Mouse (Mus musculus) midbrain, postnatal 0 days (tissue): ENCODE measurements at regions not wholly inside any gene's neighbourhood (a gene's known extent, or its start where the extent isn't known, plus 50 kb on each side); places are given as distances from the start of the nearest gene placed in this dataset.

Source experiments
- ATAC-seq: fragments of 200-750 bp; cut with Nextera tagmentation; 2 replicates; pipeline ENCODE4 v1.8.0; 2017; ENCODE audit warnings: moderate number of reproducible peaks, mild to moderate bottlenecking, moderate TSS enrichment, moderate library complexity; ENCODE audit not compliant: low FRiP score
- DNase-seq: peaks from one replicate; pipeline ENCODE4 v3.0.0-alpha.2; 2015; ENCODE audit warnings: low spot score
- H3K27ac ChIP-seq: fragments of 300-500 bp; sonication (generic); 2 replicates; pipeline ENCODE4 v1.5.1; 2014; ENCODE audit warnings: low read depth, mild to moderate bottlenecking, low read length, mixed read lengths
- H3K27me3 ChIP-seq: fragments of 300-500 bp; sonication (generic); 2 replicates; pipeline ENCODE4 v1.6.1; 2014; ENCODE audit warnings: low read length, control low read depth, mixed read lengths; ENCODE audit not compliant: insufficient read depth
- H3K36me3 ChIP-seq: fragments of 300-500 bp; sonication (generic); 2 replicates; pipeline ENCODE4 v1.6.1; 2014; ENCODE audit warnings: low read length, control low read depth, mixed read lengths; ENCODE audit not compliant: insufficient read depth
- H3K4me1 ChIP-seq: fragments of 300-500 bp; sonication (generic); 2 replicates; pipeline ENCODE4 v1.6.1; 2014; ENCODE audit warnings: mild to moderate bottlenecking, control low read depth, antibody characterized with exemption, low read length, mixed read lengths; ENCODE audit not compliant: insufficient read depth
- H3K4me2 ChIP-seq: fragments of 300-500 bp; sonication (generic); 2 replicates; pipeline ENCODE4 v1.6.1; 2014; ENCODE audit warnings: low read depth, mild to moderate bottlenecking, low read length, mixed read lengths; ENCODE audit not compliant: poor library complexity, severe bottlenecking
- H3K4me3 ChIP-seq: fragments of 300-500 bp; sonication (generic); 2 replicates; pipeline ENCODE4 v1.5.1; 2014; ENCODE audit warnings: low read depth, mild to moderate bottlenecking, low read length, moderate library complexity
- H3K9ac ChIP-seq: fragments of 300-500 bp; sonication (generic); replicated peaks from 2 replicates; pipeline ENCODE4 v1.6.1; 2014; ENCODE audit warnings: mild to moderate bottlenecking, low read length, moderate library complexity, mixed read lengths; ENCODE audit not compliant: poor library complexity, severe bottlenecking
- H3K9me3 ChIP-seq: fragments of 300-500 bp; sonication (generic); 2 replicates; pipeline ENCODE4 v1.6.1; 2016; ENCODE audit warnings: low read length, control low read depth
- CTCF ChIP-seq: IDR thresholded peaks from 2 replicates; pipeline ENCODE4 v1.5.1; 2016; ENCODE audit warnings: antibody characterized with exemption, mild to moderate bottlenecking
- WGBS: fragments of 180-500 bp; shearing (Covaris S2); extraction: QIAGEN DNeasy Blood & Tissue Kit; methylation state at CpG from one replicate; pipeline ENCODE4 v1.1.7; 2014; 5-methylcytosine and 5-hydroxymethylcytosine counted together

DNA sequence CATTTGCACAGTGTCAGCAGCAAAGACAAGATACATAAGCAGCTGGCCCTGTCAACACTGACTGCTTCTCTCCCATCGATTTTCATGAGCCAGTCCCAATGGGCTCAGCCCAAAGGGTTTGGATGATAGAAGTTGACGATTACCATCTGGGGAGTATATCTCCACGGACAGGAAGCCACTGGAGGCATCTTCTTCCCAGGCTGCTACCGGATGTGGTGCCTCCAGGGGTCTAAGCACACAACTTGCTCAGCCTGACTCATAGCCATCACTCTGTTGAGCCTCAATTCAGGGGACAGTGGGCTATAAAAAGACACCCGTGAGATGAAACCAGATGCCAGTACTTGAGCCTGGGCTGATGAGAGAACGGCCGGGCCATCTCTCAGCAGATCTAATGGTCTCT is 71.1 kb upstream of the Hif1a start:
- Histone ChIP-seq H3K9ac (no peak overlapping the region), H3K4me2 (no peak overlapping the region), H3K27me3 (no peaks in the 10 kb centered on the region), H3K9me3 (no peaks in the 10 kb centered on the region), H3K36me3 (no peaks in the 10 kb centered on the region), H3K27ac (peak overlapping the region; percentile 39; the same call in 1 of the 2 replicates), H3K4me3 (no peak overlapping the region), H3K4me1 (peaks cover 7% of the 10 kb centered on the region)
- DNase-seq, result no peak
- TF ChIP-seq CTCF, result no peak
- ATAC-seq, result no peak
- WGBS, result 69% methylated on average over 7 of the region's 7 CpGs

- no peaks in the 10 kb centered on the region for H3K9me3 ChIP-seq
- H3K36me3 ChIP-seq, result no peaks in the 10 kb centered on the region
- WGBS, result 50% methylated on average over 10 of the region's 10 CpGs
- H3K9ac ChIP-seq, result no peak overlapping the region
- peaks cover 7% of the 10 kb centered on the region for H3K4me1 ChIP-seq
- peak overlapping the region; percentile 12; the same call in 1 of the 2 replicates for H3K4me2 ChIP-seq
- peak overlapping the region; percentile 39 for H3K27ac ChIP-seq
- no peaks in the 10 kb centered on the region for H3K27me3 ChIP-seq
- ATAC-seq (peak; percentile 44; the same call in 1 of the 2 replicates), DNase-seq (peak; percentile 9)
- no peak overlapping the region for H3K4me3 ChIP-seq
- no peak for TF ChIP-seq CTCF
Measured at GRCm38 (mm10) chr12:73830551-73831203, 70.5 kb upstream of the Hif1a start.

DNA sequence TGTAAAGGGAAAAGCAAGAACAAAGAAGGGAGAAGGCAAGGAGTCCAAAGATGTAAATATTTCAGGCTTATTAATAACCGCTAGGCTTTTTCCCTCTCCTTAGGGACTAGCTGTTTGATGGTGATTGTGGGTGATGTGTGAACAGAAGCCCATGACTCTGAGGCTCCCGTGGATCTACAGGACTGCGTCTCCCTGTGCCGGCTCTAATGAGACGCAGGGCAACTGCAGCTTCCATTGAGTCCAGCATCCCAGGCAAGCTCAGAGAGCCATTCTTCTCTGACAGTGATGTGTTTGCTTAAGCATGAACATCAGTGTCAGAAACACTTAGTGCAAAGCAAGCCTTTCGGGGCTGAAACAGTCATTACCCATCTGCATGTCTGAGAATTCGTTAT is 70.0 kb upstream of the Hif1a start:
- H3K4me2 ChIP-seq, result peak overlapping the region; percentile 12; the same call in 1 of the 2 replicates
- peaks cover 7% of the 10 kb centered on the region for H3K4me1 ChIP-seq
- H3K9me3 ChIP-seq, result no peaks in the 10 kb centered on the region
- H3K36me3 ChIP-seq, result no peaks in the 10 kb centered on the region
- peak overlapping the region; percentile 39; the same call in 1 of the 2 replicates for H3K27ac ChIP-seq
- ATAC-seq (peak; percentile 62; the same call in 1 of the 2 replicates), DNase-seq (peak; percentile 65)
- H3K4me3 ChIP-seq, result no peak overlapping the region
- 24% methylated on average over 7 of the region's 7 CpGs for WGBS
- 0 out of 2 replicates have a peak overlapping the region, but pooled peaks have one; percentile 19 for H3K9ac ChIP-seq
- TF ChIP-seq CTCF, result no peak
- H3K27me3 ChIP-seq, result no peaks in the 10 kb centered on the region

DNA sequence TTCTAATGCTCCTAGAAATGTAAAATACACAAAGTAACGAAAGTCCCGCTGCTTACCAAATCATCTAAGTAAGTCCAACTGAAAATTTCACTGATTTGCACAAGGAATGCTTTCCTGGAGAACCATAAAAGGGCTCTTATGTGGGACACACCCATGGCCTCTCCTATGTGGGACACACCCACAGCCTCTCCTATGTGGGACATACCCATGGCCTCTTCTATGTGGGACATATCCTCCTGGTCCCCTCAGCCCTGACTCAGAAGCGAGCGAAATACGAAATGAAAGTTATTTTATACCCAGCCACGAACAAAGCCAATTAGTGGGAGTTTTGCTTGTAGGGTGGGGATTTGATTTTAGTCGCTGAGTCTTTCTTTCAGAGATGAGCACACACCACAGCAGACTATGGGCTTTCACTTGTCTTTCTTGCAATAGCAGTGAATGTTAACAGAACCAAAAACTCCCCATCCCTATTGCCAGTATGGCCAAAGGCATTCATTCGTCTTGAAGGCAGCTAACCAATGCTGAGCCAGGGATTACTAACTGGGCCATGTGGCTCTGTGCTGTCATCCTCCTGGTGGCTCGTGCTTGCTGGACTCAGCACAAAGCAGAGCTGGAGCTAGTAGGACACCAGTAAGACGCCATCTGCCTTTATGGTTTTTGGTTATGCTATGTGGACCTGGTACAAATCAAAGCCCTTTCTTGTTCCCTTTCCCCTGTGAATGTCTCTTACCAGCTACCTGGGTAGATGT is 69.4 kb upstream of the Hif1a start:
- Histone ChIP-seq H3K27me3 (no peaks in the 10 kb centered on the region), H3K4me2 (0 out of 2 replicates have a peak overlapping the region, but pooled peaks have one; percentile 12), H3K9me3 (no peaks in the 10 kb centered on the region), H3K4me3 (no peak overlapping the region), H3K36me3 (no peaks in the 10 kb centered on the region), H3K27ac (0 out of 2 replicates have a peak overlapping the region, but pooled peaks have one; percentile 13), H3K9ac (no peak overlapping the region), H3K4me1 (peaks cover 7% of the 10 kb centered on the region)
- no peak for ATAC-seq
- 72% methylated on average over 10 of the region's 10 CpGs for WGBS
- no peak for TF ChIP-seq CTCF
- peak; percentile 7 for DNase-seq

DNA sequence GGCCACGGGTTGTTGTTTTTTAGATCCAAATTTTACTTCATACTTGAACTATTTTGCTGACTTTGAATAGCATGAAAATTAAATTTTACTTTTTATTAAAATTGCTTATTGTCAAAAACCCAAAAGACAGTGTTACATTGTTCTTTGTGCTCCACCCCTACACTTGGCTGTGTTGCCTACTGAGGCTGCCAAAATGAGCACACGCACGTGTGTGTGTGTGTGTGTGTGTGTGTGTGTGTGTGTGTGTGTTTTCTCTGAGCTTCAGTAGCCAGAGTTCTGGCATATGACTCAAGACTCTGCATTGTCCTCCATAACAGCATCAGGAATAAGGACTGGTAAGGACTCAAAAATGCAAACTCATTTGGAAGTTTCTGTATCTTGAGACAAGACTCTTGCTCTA is 68.4 kb upstream of the Hif1a start:
- WGBS, result 70% methylated on average over 3 of the region's 3 CpGs
- Histone ChIP-seq H3K4me3 (no peak overlapping the region), H3K36me3 (no peaks in the 10 kb centered on the region), H3K27ac (no peak overlapping the region), H3K9ac (no peak overlapping the region), H3K4me1 (peaks cover 7% of the 10 kb centered on the region), H3K27me3 (no peaks in the 10 kb centered on the region), H3K9me3 (no peaks in the 10 kb centered on the region), H3K4me2 (no peak overlapping the region)
- no peak for ATAC-seq
- DNase-seq, result no peak
- no peak for TF ChIP-seq CTCF

DNA sequence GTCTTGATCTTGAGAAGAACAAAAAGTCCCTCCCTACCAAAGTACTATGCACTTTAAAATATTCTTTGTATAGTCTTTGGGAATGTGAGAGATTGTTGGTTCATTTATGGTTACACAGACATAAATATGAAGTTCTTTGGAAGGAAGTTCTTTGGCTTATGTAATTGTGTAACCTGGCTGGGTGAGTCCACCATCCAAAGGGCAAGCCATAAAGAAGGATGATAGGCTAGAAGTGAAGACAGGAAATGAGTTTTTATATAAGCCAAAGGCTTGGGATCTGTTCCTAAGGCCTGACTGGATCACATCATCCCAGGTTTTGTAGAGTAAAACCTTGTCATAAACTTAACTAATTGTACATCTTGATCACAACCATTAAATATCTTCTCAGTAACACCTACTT is 65.0 kb upstream of the Hif1a start:
- H3K27ac ChIP-seq, result no peak overlapping the region
- H3K27me3 ChIP-seq, result no peaks in the 10 kb centered on the region
- H3K36me3 ChIP-seq, result no peaks in the 10 kb centered on the region
- no peak overlapping the region for H3K4me3 ChIP-seq
- H3K4me2 ChIP-seq, result no peak overlapping the region
- no peak overlapping the region for H3K9ac ChIP-seq
- H3K4me1 ChIP-seq, result peaks cover 2% of the 10 kb centered on the region; the same call in 1 of the 2 replicates
- TF ChIP-seq CTCF, result no peak
- ATAC-seq, result no peak
- no peak for DNase-seq
- H3K9me3 ChIP-seq, result no peaks in the 10 kb centered on the region
